Mouse (Mus musculus): ENCODE measurements around the gene Pax8. TPM values are rescaled to one million over a fixed set of nuclear protein-coding genes. Genes with fewer than 3 reads are reported as not detected.
A peak's percentile ranks its signal among the peaks of the same experiment; 100 is the strongest.

Gene Pax8
- polyA plus RNA-seq, 1 experiment from 2014 or later, result 0.22 TPM

DNA sequence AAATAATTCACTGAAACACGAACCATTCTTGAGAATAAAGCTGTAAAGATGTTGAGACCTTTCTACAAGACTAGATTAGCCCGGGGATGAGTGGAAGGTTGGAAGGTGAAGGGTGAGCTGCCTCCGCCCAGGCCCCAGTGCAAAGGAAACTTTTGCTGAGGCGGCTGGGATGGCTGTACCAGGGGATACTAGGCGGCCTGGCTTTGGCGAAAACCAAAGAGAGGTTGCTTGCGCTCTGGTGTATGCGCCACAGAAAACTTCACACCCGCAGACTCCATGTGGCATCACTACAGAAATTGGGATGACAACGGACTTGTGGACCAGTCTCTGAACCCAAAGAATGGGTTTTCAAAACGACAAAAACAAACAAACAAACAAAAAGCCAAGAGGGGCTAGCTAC, 2.7 kb downstream of the Pax8 start:
- no peak overlapping the region for H3K4me3 ChIP-seq (ENCODE audit: low read depth, low read length)
- H3K36me3 ChIP-seq (ENCODE audit: control insufficient read depth, insufficient read depth, low read length), result no peaks in the 10 kb centered on the region
- no peak for ATAC-seq (replicated peaks; ENCODE audit: low FRiP score, low TSS enrichment, low read depth)
- H3K4me1 ChIP-seq (replicated peaks; ENCODE audit: control insufficient read depth, insufficient read depth, low read length), result no peaks in the 10 kb centered on the region; the same call in 1 of the 2 replicates
- peaks cover 74% of the 10 kb centered on the region for H3K27me3 ChIP-seq (replicated peaks; ENCODE audit: control insufficient read depth, insufficient read depth, low read length)
- no peak overlapping the region for H3K4me2 ChIP-seq (ENCODE audit: low read length)
- no peaks in the 10 kb centered on the region for H3K9me3 ChIP-seq (ENCODE audit: control insufficient read depth, low read length)
- H3K9ac ChIP-seq (ENCODE audit: low read length), result no peak overlapping the region
- 5% methylated on average over 11 of the region's 11 CpGs for WGBS
- H3K27ac ChIP-seq (ENCODE audit: low read depth), result no peak overlapping the region
- DNase-seq (ENCODE audit: low spot score), result peak; percentile 65

DNA sequence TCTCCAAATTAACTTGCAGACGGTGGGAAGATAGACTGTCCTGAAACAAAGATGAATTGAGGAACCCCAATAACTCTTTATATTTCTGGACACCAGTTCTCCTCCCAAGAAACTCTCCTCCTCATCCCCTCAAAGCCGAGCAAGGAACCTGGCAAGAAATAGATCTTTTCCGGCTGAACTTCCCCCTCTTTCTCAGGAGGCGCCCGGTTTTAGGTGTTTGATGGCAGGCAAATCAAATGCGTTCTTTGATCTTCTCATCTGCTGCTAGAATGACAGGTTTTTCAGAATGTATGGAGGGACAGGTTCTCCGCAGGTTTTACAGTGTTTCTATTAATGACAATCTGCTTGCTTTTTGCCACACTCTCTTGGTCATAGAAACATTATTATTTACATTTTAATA, 3.3 kb downstream of the Pax8 start:
- ATAC-seq (replicated peaks; ENCODE audit: low FRiP score, low TSS enrichment, low read depth), result no peak
- WGBS, result 3% methylated on average over 7 of the region's 7 CpGs
- Histone ChIP-seq H3K36me3 (ENCODE audit: control insufficient read depth, insufficient read depth, low read length) (no peaks in the 10 kb centered on the region), H3K4me3 (ENCODE audit: low read depth, low read length) (no peak overlapping the region), H3K4me1 (replicated peaks; ENCODE audit: control insufficient read depth, insufficient read depth, low read length) (no peaks in the 10 kb centered on the region; the same call in 1 of the 2 replicates), H3K27me3 (replicated peaks; ENCODE audit: control insufficient read depth, insufficient read depth, low read length) (peaks cover 71% of the 10 kb centered on the region), H3K9me3 (ENCODE audit: control insufficient read depth, low read length) (no peaks in the 10 kb centered on the region), H3K9ac (ENCODE audit: low read length) (no peak overlapping the region), H3K4me2 (ENCODE audit: low read length) (no peak overlapping the region), H3K27ac (ENCODE audit: low read depth) (no peak overlapping the region)
- DNase-seq (ENCODE audit: low spot score), result peak; percentile 58

- no peak overlapping the region for H3K4me3 ChIP-seq (ENCODE audit: low read depth, low read length)
- 48% methylated on average over 4 of the region's 4 CpGs for WGBS
- H3K4me2 ChIP-seq (ENCODE audit: low read length), result no peak overlapping the region
- H3K27me3 ChIP-seq (replicated peaks; ENCODE audit: control insufficient read depth, insufficient read depth, low read length), result peaks cover 41% of the 10 kb centered on the region
- H3K9me3 ChIP-seq (ENCODE audit: control insufficient read depth, low read length), result no peaks in the 10 kb centered on the region
- no peaks in the 10 kb centered on the region for H3K36me3 ChIP-seq (ENCODE audit: control insufficient read depth, insufficient read depth, low read length)
- H3K4me1 ChIP-seq (replicated peaks; ENCODE audit: control insufficient read depth, insufficient read depth, low read length), result no peaks in the 10 kb centered on the region; the same call in 1 of the 2 replicates
- no peak overlapping the region for H3K9ac ChIP-seq (ENCODE audit: low read length)
- no peak overlapping the region for H3K27ac ChIP-seq (ENCODE audit: low read depth)
- ATAC-seq (replicated peaks; ENCODE audit: low FRiP score, low TSS enrichment, low read depth) (peak; percentile 45; the same call in 1 of the 2 replicates), DNase-seq (ENCODE audit: low spot score) (no peak)
These were observed 6.3 kb downstream of the Pax8 start for GRCm38 (mm10) chr2:24469102-24469501.

DNA sequence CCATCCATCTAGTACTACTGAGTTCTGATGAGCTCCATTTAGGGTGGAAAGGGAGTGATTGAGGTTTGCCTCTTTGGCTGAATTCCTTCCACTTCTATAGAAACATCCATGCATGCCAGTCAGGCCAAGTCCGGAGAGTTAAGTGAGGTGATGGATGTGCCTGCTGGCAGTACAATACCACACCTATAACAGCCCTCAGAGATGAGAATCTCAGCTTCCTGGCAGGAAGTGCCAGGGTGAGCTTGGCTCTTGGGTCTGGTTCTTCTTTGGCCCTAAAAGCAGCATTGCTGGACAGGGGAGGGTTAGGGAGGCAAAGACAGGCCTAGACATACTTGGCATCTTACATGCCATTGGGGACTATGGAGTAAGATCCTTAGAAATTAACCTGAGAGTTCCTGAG, 7.0 kb downstream of the Pax8 start:
- Histone ChIP-seq H3K9me3 (ENCODE audit: control insufficient read depth, low read length) (no peaks in the 10 kb centered on the region), H3K27me3 (replicated peaks; ENCODE audit: control insufficient read depth, insufficient read depth, low read length) (peaks cover 34% of the 10 kb centered on the region), H3K36me3 (ENCODE audit: control insufficient read depth, insufficient read depth, low read length) (no peaks in the 10 kb centered on the region), H3K27ac (ENCODE audit: low read depth) (no peak overlapping the region), H3K9ac (ENCODE audit: low read length) (no peak overlapping the region), H3K4me3 (ENCODE audit: low read depth, low read length) (no peak overlapping the region), H3K4me1 (replicated peaks; ENCODE audit: control insufficient read depth, insufficient read depth, low read length) (no peaks in the 10 kb centered on the region), H3K4me2 (ENCODE audit: low read length) (no peak overlapping the region)
- ATAC-seq (replicated peaks; ENCODE audit: low FRiP score, low TSS enrichment, low read depth), result no peak
- DNase-seq (ENCODE audit: low spot score), result peak; percentile 42
- WGBS, result 76% methylated on average over 1 of the region's 1 CpGs

DNA sequence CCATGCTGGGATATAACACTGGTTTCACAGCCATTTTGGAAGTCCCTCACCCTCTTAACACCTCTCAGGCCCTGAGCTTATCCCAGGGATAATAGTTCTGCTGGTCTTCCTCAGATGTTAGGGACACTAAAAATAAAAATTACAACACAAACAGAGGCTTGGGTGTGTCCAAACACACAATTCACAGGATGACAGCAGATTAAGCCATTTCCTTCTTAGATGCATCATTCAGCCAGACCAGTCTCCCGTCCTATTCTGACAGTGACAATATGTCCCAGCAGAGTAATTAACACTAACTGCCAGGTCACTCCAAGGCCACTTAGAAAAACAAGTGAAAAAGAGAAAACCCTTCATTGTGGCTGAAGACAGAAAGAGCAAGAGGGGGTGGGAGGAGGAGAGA, 8.2 kb downstream of the Pax8 start:
- H3K9ac ChIP-seq (ENCODE audit: low read length), result no peak overlapping the region
- no peaks in the 10 kb centered on the region for H3K4me1 ChIP-seq (replicated peaks; ENCODE audit: control insufficient read depth, insufficient read depth, low read length)
- H3K36me3 ChIP-seq (ENCODE audit: control insufficient read depth, insufficient read depth, low read length), result no peaks in the 10 kb centered on the region
- no peaks in the 10 kb centered on the region for H3K9me3 ChIP-seq (ENCODE audit: control insufficient read depth, low read length)
- H3K27me3 ChIP-seq (replicated peaks; ENCODE audit: control insufficient read depth, insufficient read depth, low read length), result peaks cover 21% of the 10 kb centered on the region
- no peak for ATAC-seq (replicated peaks; ENCODE audit: low FRiP score, low TSS enrichment, low read depth)
- no peak overlapping the region for H3K27ac ChIP-seq (ENCODE audit: low read depth)
- no peak overlapping the region for H3K4me2 ChIP-seq (ENCODE audit: low read length)
- no peak overlapping the region for H3K4me3 ChIP-seq (ENCODE audit: low read depth, low read length)
- WGBS, result 16% methylated on average over 1 of the region's 1 CpGs
- DNase-seq (ENCODE audit: low spot score), result no peak

GRCm38 (mm10) chr2:24460808-24461127, 14.6 kb downstream of the Pax8 start:
- Histone ChIP-seq H3K9me3 (ENCODE audit: control insufficient read depth, low read length) (no peaks in the 10 kb centered on the region), H3K27ac (ENCODE audit: low read depth) (no peak overlapping the region), H3K4me3 (ENCODE audit: low read depth, low read length) (no peak overlapping the region), H3K36me3 (ENCODE audit: control insufficient read depth, insufficient read depth, low read length) (no peaks in the 10 kb centered on the region), H3K9ac (ENCODE audit: low read length) (no peak overlapping the region), H3K4me1 (replicated peaks; ENCODE audit: control insufficient read depth, insufficient read depth, low read length) (peaks cover 4% of the 10 kb centered on the region), H3K27me3 (replicated peaks; ENCODE audit: control insufficient read depth, insufficient read depth, low read length) (no peaks in the 10 kb centered on the region), H3K4me2 (ENCODE audit: low read length) (0 out of 2 replicates have a peak overlapping the region, but pooled peaks have one; percentile 18)
- ATAC-seq (replicated peaks; ENCODE audit: low FRiP score, low TSS enrichment, low read depth) (peak; percentile 86), DNase-seq (ENCODE audit: low spot score) (peak; percentile 73)
- WGBS, result 24% methylated on average over 2 of the region's 2 CpGs

- no peaks in the 10 kb centered on the region for H3K36me3 ChIP-seq (ENCODE audit: control insufficient read depth, insufficient read depth, low read length)
- no peak for DNase-seq (ENCODE audit: low spot score)
- no peak overlapping the region for H3K9ac ChIP-seq (ENCODE audit: low read length)
- H3K9me3 ChIP-seq (ENCODE audit: control insufficient read depth, low read length), result no peaks in the 10 kb centered on the region
- 23% methylated on average over 9 of the region's 9 CpGs for WGBS
- H3K27me3 ChIP-seq (replicated peaks; ENCODE audit: control insufficient read depth, insufficient read depth, low read length), result no peaks in the 10 kb centered on the region
- peak; percentile 54 for ATAC-seq (replicated peaks; ENCODE audit: low FRiP score, low TSS enrichment, low read depth)
- peaks cover 4% of the 10 kb centered on the region for H3K4me1 ChIP-seq (replicated peaks; ENCODE audit: control insufficient read depth, insufficient read depth, low read length)
- no peak overlapping the region for H3K4me3 ChIP-seq (ENCODE audit: low read depth, low read length)
- H3K4me2 ChIP-seq (ENCODE audit: low read length), result 0 out of 2 replicates have a peak overlapping the region, but pooled peaks have one; percentile 18
- no peak overlapping the region for H3K27ac ChIP-seq (ENCODE audit: low read depth)
These were observed 15.1 kb downstream of the Pax8 start for GRCm38 (mm10) chr2:24460112-24460807.

DNA sequence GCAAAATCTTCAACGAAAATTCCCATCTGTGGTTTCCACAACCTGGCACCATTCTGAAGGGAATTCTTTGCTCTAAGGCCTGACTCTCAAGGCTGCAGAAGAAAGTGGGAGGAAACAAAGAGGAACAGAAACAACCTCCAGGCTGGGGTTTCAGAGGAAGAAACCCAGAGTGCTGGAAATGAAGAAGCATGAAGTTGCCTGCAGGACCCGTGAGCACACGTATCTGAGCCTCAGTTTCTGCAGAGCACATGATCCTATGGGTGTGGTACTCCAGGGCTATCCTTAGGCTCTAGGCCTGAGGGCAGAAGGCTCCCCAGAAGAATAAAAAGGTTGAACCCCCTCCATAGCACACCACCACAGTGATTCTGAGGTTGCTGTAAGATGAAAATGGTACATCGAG, 18.6 kb downstream of the Pax8 start:
- Histone ChIP-seq H3K9ac (ENCODE audit: low read length) (no peak overlapping the region), H3K4me3 (ENCODE audit: low read depth, low read length) (no peak overlapping the region), H3K4me1 (replicated peaks; ENCODE audit: control insufficient read depth, insufficient read depth, low read length) (peaks cover 9% of the 10 kb centered on the region), H3K27me3 (replicated peaks; ENCODE audit: control insufficient read depth, insufficient read depth, low read length) (no peaks in the 10 kb centered on the region), H3K36me3 (ENCODE audit: control insufficient read depth, insufficient read depth, low read length) (no peaks in the 10 kb centered on the region), H3K9me3 (ENCODE audit: control insufficient read depth, low read length) (no peaks in the 10 kb centered on the region), H3K27ac (ENCODE audit: low read depth) (no peak overlapping the region), H3K4me2 (ENCODE audit: low read length) (no peak overlapping the region)
- DNase-seq (ENCODE audit: low spot score) (peak; percentile 40), ATAC-seq (replicated peaks; ENCODE audit: low FRiP score, low TSS enrichment, low read depth) (no peak)
- 90% methylated on average over 4 of the region's 4 CpGs for WGBS

All from intestine, embryonic 14.5 days (tissue).